Mouse (Mus musculus) ES-E14 (cell line): ENCODE data around the gene Dab1. TPM values are rescaled to one million over a fixed set of nuclear protein-coding genes. Genes with fewer than 3 reads are reported as not detected.
A peak's percentile ranks its signal among the peaks of the same experiment; 100 is the strongest.

Experiments
- DNase-seq: peaks from one replicate; pipeline ENCODE4 v3.0.0-alpha.2; 2013; ENCODE audit warnings: low read depth, low spot score
- H3K27ac ChIP-seq: 2 replicates; pipeline ENCODE4 v1.5.1; 2012; ENCODE audit warnings: low read depth, mild to moderate bottlenecking, low read length, moderate library complexity, mixed read lengths; ENCODE audit not compliant: poor library complexity, insufficient read depth, severe bottlenecking
- H3K36me3 ChIP-seq: 2 replicates; pipeline ENCODE4 v1.6.1; 2012; ENCODE audit warnings: mild to moderate bottlenecking, low read length, moderate library complexity, mixed read lengths; ENCODE audit not compliant: control insufficient read depth, poor library complexity, insufficient read depth, severe bottlenecking
- H3K4me1 ChIP-seq, 2 experiments: fragments of 150-350 bp in 1 of 2; sonication (generic) in 1 of 2; 2 replicates each; pipeline ENCODE4 v1.6.1; 2012; ENCODE audit warnings: low read length in 2 of 2, mild to moderate bottlenecking in 1 of 2, mixed read lengths in 1 of 2; ENCODE audit not compliant: control insufficient read depth in 2 of 2, insufficient read depth in 2 of 2, poor library complexity in 1 of 2
- H3K4me3 ChIP-seq, 2 experiments: fragments of 150-350 bp in 1 of 2; sonication (generic) in 1 of 2; 2 replicates each; pipeline ENCODE4 v1.5.1; 2012; ENCODE audit warnings: low read length in 2 of 2, low read depth in 1 of 2, mild to moderate bottlenecking in 1 of 2, mixed read lengths in 1 of 2; ENCODE audit not compliant: insufficient read depth in 1 of 2, poor library complexity in 1 of 2, severe bottlenecking in 1 of 2
- H3K9ac ChIP-seq: 2 replicates; pipeline ENCODE4 v1.6.1; 2012; ENCODE audit warnings: low read depth, mild to moderate bottlenecking, low read length, mixed read lengths; ENCODE audit not compliant: poor library complexity, insufficient read depth, severe bottlenecking
- H3K9me3 ChIP-seq: fragments of 150-350 bp; sonication (generic); 2 replicates; pipeline ENCODE4 v1.6.1; 2012; ENCODE audit warnings: low read depth, mild to moderate bottlenecking, low read length; ENCODE audit not compliant: control insufficient read depth, insufficient read depth
- CHD2 ChIP-seq: IDR thresholded peaks from 2 replicates; pipeline ENCODE4 v1.6.1; 2014; ENCODE audit warnings: mild to moderate bottlenecking, low read depth, low read length, inconsistent platforms
- HCFC1 ChIP-seq: IDR thresholded peaks from 2 replicates; pipeline ENCODE4 v1.6.1; 2012; ENCODE audit warnings: low read length, inconsistent platforms, borderline replicate concordance; ENCODE audit not compliant: insufficient read depth
- MAFK ChIP-seq: IDR thresholded peaks from 2 replicates; pipeline ENCODE4 v1.6.1; 2014; ENCODE audit warnings: mild to moderate bottlenecking, low read depth, low read length, inconsistent platforms; ENCODE audit not compliant: insufficient read depth
- ZC3H11A ChIP-seq: IDR thresholded peaks from 2 replicates; pipeline ENCODE4 v1.6.1; 2012; ENCODE audit warnings: low read depth, mild to moderate bottlenecking, inconsistent platforms, low read length, borderline replicate concordance
- ZNF384 ChIP-seq: IDR thresholded peaks from 2 replicates; pipeline ENCODE4 v1.6.1; 2012; ENCODE audit warnings: low read depth, low read length, inconsistent platforms
- in situ Hi-C, 2 experiments: fragments of 600-800 bp; cut with MboI; formaldehyde crosslinking; loops; one replicate each; pipeline ENCODE4 v1.15.1; 2025; ENCODE audit warnings: low sequenced_read_pairs in 2 of 2, inconsistent platforms in 1 of 2; ENCODE audit not compliant: unreplicated experiment in 2 of 2
- total RNA-seq: library from RNA; depleted of rRNA; stranded (reverse); fragments of 300-350 nt; gene quantifications from 2 replicates; pipeline ENCODE4 v1.2.3, GENCODE M21; 2012

The Dab1 gene
- total RNA-seq, 1 experiment, result 7.9 TPM

DNA sequence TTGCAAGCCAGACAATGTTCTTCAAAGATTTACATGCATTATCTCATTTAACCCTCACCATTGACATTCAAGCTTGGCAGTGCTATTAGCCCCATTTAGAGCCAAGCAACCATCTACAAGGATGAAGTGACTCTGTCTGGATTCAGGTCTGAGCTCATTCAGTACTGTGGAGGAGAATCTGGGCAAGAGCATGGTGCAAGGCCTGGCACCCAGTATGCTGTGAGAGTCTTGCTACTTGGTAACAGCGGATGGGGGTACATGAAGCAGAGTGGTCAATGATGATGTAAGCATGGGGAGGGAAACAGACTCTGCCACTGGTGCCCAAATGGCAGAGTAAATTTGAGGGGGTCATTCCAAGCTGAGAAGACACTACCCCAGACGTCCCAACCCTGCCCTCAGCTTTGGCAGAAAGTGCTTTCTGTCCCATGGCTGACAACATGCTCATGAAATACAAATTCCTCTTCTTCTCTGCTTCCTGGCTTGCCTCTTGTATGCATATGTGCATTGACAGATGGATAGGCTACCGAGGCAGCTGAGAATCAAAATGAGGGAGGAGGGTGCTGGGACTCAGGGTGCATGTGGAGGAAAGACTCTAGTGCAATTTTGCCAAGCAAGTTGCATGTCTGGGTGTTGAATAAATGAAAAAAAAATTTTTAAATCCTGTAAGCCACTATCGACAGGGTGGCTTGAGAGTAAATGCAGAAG lies 41.9 kb upstream of the Dab1 start:
- H3K36me3 ChIP-seq, result no peaks in the 10 kb centered on the region
- TF ChIP-seq ZNF384, result no peak
- H3K4me1 ChIP-seq, result no peaks in the 10 kb centered on the region
- in situ Hi-C loops, result no loop called here
- no peak overlapping the region for H3K27ac ChIP-seq
- no peaks in the 10 kb centered on the region for H3K9me3 ChIP-seq
- no peak overlapping the region for H3K9ac ChIP-seq
- DNase-seq, result no peak
- H3K4me3 ChIP-seq, result no peak overlapping the region

GRCm38 (mm10) chr4:103577821-103578220 lies 41.3 kb upstream of the Dab1 start:
- no peak for DNase-seq
- H3K27ac ChIP-seq, result no peak overlapping the region

GRCm38 (mm10) chr4:103580021-103580420 lies 39.1 kb upstream of the Dab1 start:
- H3K4me3 ChIP-seq, result no peak overlapping the region
- H3K9me3 ChIP-seq, result no peaks in the 10 kb centered on the region
- TF ChIP-seq ZNF384 (no peak), ZC3H11A (no peak), HCFC1 (no peak), CHD2 (no peak)
- DNase-seq, result no peak
- no peaks in the 10 kb centered on the region for H3K4me1 ChIP-seq
- no peaks in the 10 kb centered on the region for H3K36me3 ChIP-seq
- in situ Hi-C loops, result no loop called here
- H3K27ac ChIP-seq, result no peak overlapping the region
- H3K9ac ChIP-seq, result no peak overlapping the region

More at GRCm38 (mm10) chr4:103577821-103578220, 41.3 kb upstream of the Dab1 start:
- H3K4me3 ChIP-seq, result no peak overlapping the region
- in situ Hi-C loops, result no loop called here
- H3K9me3 ChIP-seq, result no peaks in the 10 kb centered on the region
- H3K36me3 ChIP-seq, result no peaks in the 10 kb centered on the region
- H3K4me1 ChIP-seq, result no peaks in the 10 kb centered on the region
- H3K9ac ChIP-seq, result no peak overlapping the region
- TF ChIP-seq MAFK, result no peak
- TF ChIP-seq HCFC1, result no peak
- TF ChIP-seq CHD2, result no peak

- Histone ChIP-seq H3K4me1 (no peaks in the 10 kb centered on the region), H3K27ac (no peak overlapping the region), H3K36me3 (no peaks in the 10 kb centered on the region), H3K4me3 (no peak overlapping the region), H3K9me3 (no peaks in the 10 kb centered on the region), H3K9ac (no peak overlapping the region)
- DNase-seq, result no peak
- TF ChIP-seq ZC3H11A (no peak), HCFC1 (no peak), MAFK (no peak), ZNF384 (no peak), CHD2 (no peak)
- in situ Hi-C loops, result no loop called here
Observed at GRCm38 (mm10) chr4:103615011-103615410, 4.1 kb upstream of the Dab1 start.

GRCm38 (mm10) chr4:103619946-103620371 lies 800 bp downstream of the Dab1 start:
- DNase-seq, result no peak
- H3K9me3 ChIP-seq, result no peaks in the 10 kb centered on the region
- H3K9ac ChIP-seq, result peak overlapping the region; percentile 9; the same call in 1 of the 2 replicates
- H3K27ac ChIP-seq, result no peak overlapping the region
- H3K36me3 ChIP-seq, result no peaks in the 10 kb centered on the region
- no peak for TF ChIP-seq MAFK
- TF ChIP-seq HCFC1, result no peak
- no peak for TF ChIP-seq ZC3H11A
- TF ChIP-seq CHD2, result no peak
- TF ChIP-seq ZNF384, result no peak
- peak overlapping the region; percentile 65 for H3K4me3 ChIP-seq
- in situ Hi-C loops, result no loop called here
- H3K4me1 ChIP-seq, result no peaks in the 10 kb centered on the region; a peak in 1 of 4 replicates
